ENCODE assay signal across 18 mouse cellular contexts in genomic region chr12:81837463-81837862, GRCm38 (mm10).
"Had no signal": no experiment of that assay in that cellular context is flagged by ENCODE, and none has a peak within 500 bp of the region (broad histone marks: within the 10 kb centered on the region; RNA-seq: fewer than 3 reads in every experiment).

No protein-coding gene starts in this region.

- H3K36me3 ChIP-seq: midbrain, embryonic 10.5 days; midbrain, embryonic 12.5 days; neural tube, embryonic 13.5 days; neural tube, embryonic 15.5 days had no signal

- H3K4me3 ChIP-seq: midbrain, embryonic 10.5 days; midbrain, embryonic 12.5 days; myocyte; neural tube, embryonic 13.5 days; neural tube, embryonic 15.5 days had no signal

- DNase-seq: lung, adult 18-20 months; lung, embryonic 14.5 days; lung, postnatal 10 days; lung, postnatal 4 days; midbrain, embryonic 14.5 days; right cerebral cortex, adult 18-20 months; right cerebral cortex, postnatal 25 days; right cerebral cortex, postnatal 4 days; spleen, adult 18-20 months; thymus, adult 2 months; thymus, postnatal 25 days; thymus, postnatal 4 days had no signal

- H3K4me2 ChIP-seq: lung, embryonic 14.5 days; midbrain, embryonic 12.5 days; neural tube, embryonic 13.5 days; neural tube, embryonic 15.5 days had no signal

- H3K9me3 ChIP-seq: midbrain, embryonic 10.5 days; midbrain, embryonic 12.5 days; neural tube, embryonic 13.5 days; neural tube, embryonic 15.5 days had no signal

- H3K9ac ChIP-seq: lung, embryonic 14.5 days; midbrain, embryonic 12.5 days; neural tube, embryonic 13.5 days; neural tube, embryonic 15.5 days had no signal

- H3K4me1 ChIP-seq: neural tube, embryonic 15.5 days had no signal

- ATAC-seq: midbrain, embryonic 16.5 days had no signal

- H3K27ac ChIP-seq: midbrain, embryonic 10.5 days; midbrain, embryonic 12.5 days; neural tube, embryonic 13.5 days; neural tube, embryonic 15.5 days had no signal

- H3K27me3 ChIP-seq: midbrain, embryonic 12.5 days; neural tube, embryonic 13.5 days; neural tube, embryonic 15.5 days had no signal
